Mouse (Mus musculus): ENCODE measurements around the gene Gp1ba.

Gene Gp1ba

GRCm38 (mm10) chr11:70653345-70654197, 14.6 kb downstream of the Gp1ba start:
- peak; percentile 54 to 85 for DNase-seq

DNA sequence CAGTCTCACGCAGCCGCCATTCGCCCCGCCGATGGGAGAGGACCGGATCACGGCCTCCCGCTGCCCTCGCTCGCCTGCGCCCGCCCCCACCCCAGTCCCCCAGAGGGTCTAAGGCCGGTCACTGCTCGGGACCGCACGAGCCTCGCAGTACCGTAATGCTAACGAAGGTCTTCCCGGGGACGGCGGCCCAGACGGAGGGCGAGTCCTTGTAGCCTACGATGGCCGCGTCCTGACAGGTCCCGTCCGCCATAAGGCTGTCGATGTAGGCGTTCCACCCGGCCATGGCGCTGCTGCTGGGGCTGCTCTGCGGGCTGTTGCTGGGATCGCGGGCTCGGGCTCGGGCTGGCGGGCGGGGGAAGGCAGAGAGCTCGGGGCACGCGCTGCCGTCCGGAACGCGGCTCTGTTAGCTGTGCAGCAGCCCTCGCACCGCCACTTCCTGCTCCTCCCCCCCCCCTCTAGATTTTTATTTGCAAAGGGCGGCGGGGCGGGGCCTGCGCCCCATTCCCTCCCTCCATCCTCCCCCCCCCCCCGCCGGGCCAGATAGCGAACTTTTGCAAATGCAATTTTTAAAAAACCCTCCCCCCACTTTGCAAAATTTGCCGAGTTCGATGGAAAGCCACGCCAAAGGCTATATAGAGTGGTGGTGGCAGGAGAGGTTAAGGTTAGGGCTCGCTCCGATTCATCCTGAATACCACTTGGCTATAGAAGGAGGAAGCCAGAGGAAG, 15.4 kb downstream of the Gp1ba start, which contains the start of gene Pfn1:
Gene Pfn1, minus strand, starts transcription at position 447 of the 725 bp plus-strand sequence.
- peak; percentile 79 to 89 for DNase-seq

DNA sequence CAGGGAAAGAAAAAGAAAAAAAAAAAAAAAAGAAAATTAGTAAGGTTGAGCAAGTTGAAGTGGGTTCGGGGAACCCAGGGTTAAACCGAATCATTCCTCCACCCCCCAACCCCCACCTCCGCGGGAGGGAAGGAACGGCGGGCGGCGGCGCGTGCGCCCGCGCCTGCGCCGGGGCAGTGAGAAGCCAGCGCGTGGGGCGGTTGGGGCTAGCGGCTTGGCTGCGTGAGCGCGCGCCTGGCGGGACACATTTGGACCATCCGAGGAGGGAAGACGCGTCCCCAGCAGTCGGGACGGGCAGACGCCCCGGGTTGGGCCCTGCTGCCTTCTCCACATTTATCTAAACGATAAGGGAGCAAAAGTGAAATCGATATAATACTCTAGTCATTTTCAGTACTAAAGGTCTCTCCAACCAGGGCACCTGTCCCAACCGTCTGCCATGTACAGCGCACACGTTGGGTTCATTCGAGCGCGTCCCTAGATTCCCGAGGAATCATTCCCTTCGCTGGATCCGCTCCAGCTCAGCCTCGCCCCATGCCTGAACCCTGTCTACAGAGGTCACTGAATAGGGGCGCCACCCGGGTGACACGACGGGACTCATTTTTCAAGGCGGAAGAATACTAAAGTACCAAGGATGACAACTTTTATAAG, 16.1 kb downstream of the Gp1ba start:
- peak; percentile 81 to 91 for DNase-seq

GRCm38 (mm10) chr11:70655571-70656455, 16.9 kb downstream of the Gp1ba start:
- DNase-seq, result peak; percentile 26 to 70

DNA sequence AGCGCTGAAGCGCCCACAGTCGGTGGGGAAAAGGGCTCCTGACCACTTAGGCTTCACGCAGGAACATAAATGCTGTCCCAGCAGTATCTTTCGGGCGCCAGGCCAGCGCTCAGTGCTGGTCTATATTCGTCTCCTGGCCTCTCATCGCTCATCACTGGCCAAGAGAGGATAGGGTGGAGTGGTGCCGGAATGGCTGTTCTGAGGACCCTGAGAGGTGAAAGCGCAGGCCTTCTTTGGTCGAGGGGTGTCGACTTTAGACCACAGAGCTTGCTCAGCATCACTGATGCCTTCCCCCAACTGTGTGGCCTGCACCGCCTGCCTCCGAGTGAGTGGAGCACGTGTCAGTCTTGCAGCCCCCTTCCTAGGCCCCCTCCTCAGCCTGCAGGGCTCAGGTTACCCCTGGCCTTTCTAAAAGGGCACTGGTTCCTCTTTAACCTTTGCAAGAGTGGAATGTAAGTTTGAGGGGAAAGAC, 17.6 kb downstream of the Gp1ba start:
- DNase-seq, result peak; percentile 35 to 69

- DNase-seq, result no peak
These were observed 18.0 kb downstream of the Gp1ba start, which contains the start of gene Eno3 for GRCm38 (mm10) chr11:70656964-70657363. Eno3 (plus strand) TSS chr11:70657202.

- no peak for DNase-seq
These were observed 18.7 kb downstream of the Gp1ba start for GRCm38 (mm10) chr11:70657573-70657972.

- DNase-seq, result no peak
These were observed 19.1 kb downstream of the Gp1ba start for GRCm38 (mm10) chr11:70657991-70658390.

DNA sequence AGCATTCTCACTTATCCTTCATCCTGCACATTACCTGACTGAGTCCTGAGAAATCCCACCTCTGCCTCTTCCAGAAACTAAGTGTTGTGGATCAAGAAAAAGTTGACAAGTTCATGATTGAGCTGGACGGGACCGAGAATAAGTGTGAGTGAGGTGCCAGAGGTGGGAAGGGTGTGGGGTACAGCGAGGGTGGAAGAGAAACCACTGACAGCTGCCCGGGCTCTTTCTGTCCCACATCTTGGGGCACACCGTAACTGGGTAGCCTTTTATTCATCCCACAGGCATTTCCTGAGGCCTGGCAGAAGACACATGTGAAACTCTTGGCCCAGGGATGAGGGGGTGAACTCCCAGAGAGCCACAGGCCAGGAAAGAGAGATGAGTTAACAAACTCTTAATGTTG, 19.6 kb downstream of the Gp1ba start:
- DNase-seq, result no peak

DNA sequence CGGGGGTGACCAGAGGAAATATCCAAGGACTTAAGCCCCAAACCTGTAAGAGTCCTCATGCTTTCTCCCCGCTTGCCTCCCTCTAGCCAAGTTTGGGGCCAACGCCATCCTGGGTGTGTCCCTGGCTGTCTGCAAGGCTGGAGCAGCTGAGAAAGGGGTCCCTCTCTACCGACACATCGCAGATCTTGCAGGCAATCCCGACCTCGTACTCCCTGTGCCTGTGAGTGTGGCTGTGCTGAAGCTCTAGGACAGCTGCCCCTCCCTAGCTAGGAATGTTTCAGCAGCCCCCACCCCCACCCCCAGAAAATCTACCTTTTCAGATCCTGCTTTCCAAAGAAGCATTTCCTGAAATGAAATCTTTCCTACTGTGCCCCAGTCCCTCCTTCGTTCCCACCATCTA, 20.0 kb downstream of the Gp1ba start:
- no peak for DNase-seq

GRCm38 (mm10) chr11:70660571-70660970, 21.6 kb downstream of the Gp1ba start:
- no peak for DNase-seq

DNA sequence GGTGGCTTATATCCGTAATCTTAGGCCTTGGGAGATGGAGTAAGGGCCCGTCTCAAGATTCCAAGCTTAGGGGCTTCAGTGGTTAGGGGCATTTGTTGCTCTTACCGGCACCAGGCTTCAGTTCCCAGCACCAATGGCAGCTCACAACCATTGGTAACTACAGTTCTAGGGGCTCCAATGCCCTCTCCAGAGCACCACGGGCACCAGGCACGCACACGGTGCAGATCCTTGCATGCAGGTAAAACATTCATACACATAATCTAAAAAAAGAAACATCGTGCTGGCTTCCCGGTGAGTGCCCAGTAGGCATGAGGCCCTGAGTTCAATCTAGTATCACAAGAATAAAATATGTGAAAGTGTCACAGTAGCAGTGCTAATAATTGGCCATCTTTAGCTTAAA, 24.2 kb downstream of the Gp1ba start:
- no peak for DNase-seq

DNA sequence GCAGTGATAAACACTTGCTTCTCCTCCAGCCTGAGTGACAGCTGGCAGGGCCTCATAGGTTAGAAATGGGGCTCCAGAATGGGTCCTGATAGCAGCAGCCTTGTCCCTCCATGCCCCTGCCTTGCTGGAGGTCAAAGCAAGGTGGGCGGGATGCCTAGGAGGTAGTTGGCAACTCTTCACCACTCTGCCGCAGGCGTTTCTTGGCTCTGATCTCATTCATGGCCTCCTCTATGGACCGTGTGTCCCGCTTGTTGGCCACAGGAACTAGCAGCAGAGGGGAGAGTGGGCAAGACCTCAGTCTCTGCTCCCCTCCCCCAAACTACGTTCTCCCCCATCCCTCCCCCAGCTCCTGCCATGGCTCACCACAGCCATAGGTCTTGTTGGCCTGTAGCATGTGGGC, 25.0 kb downstream of the Gp1ba start:
- no peak for DNase-seq

- DNase-seq, result no peak
These were observed 25.8 kb downstream of the Gp1ba start for GRCm38 (mm10) chr11:70664741-70665140.

- DNase-seq, result no peak
These were observed 27.8 kb downstream of the Gp1ba start for GRCm38 (mm10) chr11:70666687-70667086.

DNA sequence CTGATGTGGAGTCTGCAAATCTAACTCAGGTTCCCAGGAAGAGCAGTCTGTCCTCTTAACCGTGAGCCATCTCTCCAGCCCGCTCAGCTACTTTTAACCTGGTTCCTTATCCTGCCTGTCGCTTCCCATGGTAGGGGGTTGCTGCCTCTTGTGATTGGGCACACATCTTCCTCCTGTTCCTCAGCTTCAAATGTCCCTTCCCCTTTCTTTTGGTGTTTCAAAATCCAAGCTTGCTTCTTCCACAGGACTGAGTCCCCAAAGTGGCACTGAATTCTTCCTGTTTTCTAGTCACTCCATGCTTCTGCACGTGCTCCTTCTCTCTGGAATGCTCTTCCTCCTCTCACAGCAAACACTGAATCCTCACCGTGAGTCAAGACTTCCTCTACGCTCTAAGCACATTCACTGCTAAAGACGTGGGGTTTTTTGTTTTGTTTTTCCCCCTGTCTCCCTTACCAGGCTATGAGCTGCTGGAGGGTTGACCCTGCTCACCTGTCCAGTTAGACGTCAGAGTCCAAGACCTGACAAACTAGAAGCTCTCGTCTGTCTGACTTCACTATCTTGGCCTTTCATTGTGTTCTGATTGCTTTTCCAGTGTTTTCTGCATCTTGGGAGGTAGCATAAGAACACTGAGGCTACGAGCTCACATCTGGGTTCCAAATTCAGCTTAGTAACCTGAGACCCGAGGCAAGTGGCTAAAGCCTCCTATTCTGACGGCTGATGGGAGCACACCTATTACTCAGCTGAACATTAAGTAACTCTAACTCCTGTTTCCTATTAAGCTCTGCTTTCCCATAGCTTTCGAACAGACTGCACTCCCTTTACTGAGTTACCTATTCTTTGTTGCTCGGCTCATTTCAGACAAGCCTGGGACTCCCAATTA, 28.6 kb downstream of the Gp1ba start:
- no peak for DNase-seq

- DNase-seq, result peak in 1 of 2 experiments; percentile 82
These were observed 29.4 kb downstream of the Gp1ba start for GRCm38 (mm10) chr11:70668335-70668770.

GRCm38 (mm10) chr11:70668771-70669505, 30.0 kb downstream of the Gp1ba start, which contains the start of gene Spag7:
Spag7 (minus strand) TSS chr11:70669416.
- DNase-seq, result peak; percentile 98 to 100

GRCm38 (mm10) chr11:70669582-70670345, 30.8 kb downstream of the Gp1ba start:
- DNase-seq, result peak; percentile 72 to 82
